Mouse (Mus musculus) cortical plate, adult 2 months (tissue): ENCODE measurements around the gene Lgr6.

ENCODE experiments used
- CTCF ChIP-seq: fragments of 200-500 bp; IDR thresholded peaks from 2 replicates; pipeline ENCODE4 v1.5.1; 2011; ENCODE audit warnings: mild to moderate bottlenecking, control low read depth, low read length; ENCODE audit not compliant: insufficient read depth; ENCODE audit errors: extremely low read depth
- POLR2A ChIP-seq: fragments of 200-500 bp; IDR thresholded peaks from 2 replicates; pipeline ENCODE4 v1.6.1; 2011; ENCODE audit warnings: mild to moderate bottlenecking, low read length, control low read depth; ENCODE audit not compliant: insufficient read depth; ENCODE audit errors: extremely low read depth

- no peak for TF ChIP-seq POLR2A
- no peak for TF ChIP-seq CTCF
Measured at GRCm38 (mm10) chr1:135003346-135003745, 101.7 kb downstream of the Lgr6 start.
